Mouse (Mus musculus): ENCODE results near the gene Ckap4. TPM values are rescaled to one million over a fixed set of nuclear protein-coding genes. Genes with fewer than 3 reads are reported as not detected.
A peak's percentile ranks its signal among the peaks of the same experiment; 100 is the strongest.
"Not testable (repeated sequence)": the region's sequence is repeated elsewhere in the genome, so short reads cannot be mapped to it uniquely, and the experiment has no call there.

Ckap4 gene
- total RNA-seq, 2 experiments from 2014 or later = 25.3 to 26.8 TPM

DNA sequence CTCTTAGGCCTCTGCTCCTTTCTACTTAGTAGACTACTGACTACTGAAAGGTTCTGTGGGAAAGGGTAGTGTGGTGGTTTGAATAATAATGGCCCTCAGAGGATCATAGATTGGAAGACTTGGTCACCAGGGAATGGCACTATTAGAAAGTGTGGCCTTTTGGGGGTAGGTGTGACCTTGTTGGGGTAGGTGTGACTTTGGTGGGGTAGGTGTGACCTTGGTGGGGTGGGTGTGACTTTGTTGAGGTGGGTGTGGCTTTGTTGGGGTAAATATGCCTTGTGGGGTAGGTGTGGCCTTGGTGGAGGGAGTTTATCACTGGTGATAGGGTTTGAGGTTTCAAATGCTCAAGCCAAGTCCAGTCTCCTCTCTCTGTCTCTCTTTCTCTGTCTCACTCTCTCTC, 21.1 kb downstream of the Ckap4 start:
- no peak for DNase-seq (ENCODE audit: low spot score in 2 of 2)

DNA sequence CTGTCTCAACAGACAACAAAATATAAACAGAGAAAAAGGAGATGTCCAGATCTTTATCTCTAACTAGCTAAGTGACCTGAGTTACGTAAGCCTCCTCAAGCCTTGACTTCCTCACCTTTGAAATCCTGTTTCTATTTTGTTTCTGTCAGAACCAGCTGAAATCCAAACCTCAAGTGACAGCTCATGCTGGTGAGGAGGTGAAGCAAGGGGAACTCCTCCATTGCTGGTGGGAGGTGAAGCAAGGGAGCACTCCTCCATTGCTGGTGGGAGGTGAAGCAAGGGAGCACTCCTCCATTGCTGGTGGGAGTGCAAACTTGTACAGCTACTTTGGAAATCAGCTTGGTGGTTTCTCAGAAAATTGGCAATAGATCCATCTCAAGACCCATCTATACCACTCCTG, 25.3 kb downstream of the Ckap4 start:
- DNase-seq (ENCODE audit: low spot score in 2 of 2) = no peak

DNA sequence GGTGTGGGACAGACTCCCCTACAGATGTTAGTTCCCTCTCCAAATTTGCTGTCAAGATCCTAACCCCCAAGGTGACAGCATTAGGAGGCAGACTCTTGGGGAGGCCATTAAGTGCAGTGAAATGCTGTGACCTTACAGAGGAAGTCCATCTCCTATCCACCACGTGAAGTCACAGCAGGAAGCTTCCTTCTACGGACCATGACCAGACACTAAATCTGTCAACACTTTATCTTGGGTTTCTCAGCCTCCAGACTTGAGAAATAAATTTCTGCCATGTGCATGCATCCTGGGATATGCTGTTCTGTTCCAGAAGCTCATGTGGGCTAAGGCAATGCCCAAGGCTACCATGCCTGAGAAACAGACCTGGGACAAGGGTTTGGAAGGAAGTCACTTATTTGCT, 35.0 kb downstream of the Ckap4 start:
- DNase-seq (ENCODE audit: low spot score in 2 of 2) = no peak

DNA sequence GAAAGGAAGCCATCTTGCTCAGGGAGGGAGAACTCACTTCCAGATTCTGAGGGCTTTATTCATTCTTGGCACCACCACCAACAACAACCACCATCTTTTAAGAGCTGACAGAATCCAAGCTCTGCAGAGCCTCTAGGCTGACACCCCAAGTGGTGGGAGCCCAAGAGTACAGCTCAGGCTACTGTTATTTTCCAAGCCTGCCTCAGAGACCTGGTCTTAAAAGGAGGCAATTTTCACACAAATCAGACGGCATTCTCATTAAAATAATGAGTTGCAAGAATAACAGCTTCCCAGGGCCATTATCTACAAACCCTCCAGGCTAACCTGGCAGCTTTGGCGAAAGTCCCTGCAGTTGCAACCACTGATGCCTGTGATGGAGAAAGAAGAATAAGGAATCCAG, 37.1 kb downstream of the Ckap4 start:
- no peak for DNase-seq (ENCODE audit: low spot score in 2 of 2)

DNA sequence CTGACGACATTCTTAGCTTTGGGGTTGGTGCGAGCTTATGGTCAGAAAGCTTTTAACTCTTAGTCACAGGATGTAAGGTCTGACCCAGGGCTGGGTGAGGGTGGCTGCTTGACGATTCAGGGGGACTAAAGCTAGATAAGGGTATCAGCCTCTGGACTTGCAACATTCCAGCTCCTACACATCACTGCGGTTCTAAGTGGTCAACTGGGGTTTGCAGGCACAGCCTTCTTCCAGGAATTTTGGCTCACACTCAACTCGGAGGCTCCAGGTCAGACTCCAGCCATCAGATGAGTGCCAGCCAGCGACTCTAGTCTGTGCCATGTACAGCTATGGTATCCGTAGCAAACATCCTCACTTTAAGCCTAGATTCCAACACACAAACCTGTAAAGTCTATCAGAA, 39.4 kb downstream of the Ckap4 start:
- no peak for DNase-seq (ENCODE audit: low spot score in 2 of 2)

DNA sequence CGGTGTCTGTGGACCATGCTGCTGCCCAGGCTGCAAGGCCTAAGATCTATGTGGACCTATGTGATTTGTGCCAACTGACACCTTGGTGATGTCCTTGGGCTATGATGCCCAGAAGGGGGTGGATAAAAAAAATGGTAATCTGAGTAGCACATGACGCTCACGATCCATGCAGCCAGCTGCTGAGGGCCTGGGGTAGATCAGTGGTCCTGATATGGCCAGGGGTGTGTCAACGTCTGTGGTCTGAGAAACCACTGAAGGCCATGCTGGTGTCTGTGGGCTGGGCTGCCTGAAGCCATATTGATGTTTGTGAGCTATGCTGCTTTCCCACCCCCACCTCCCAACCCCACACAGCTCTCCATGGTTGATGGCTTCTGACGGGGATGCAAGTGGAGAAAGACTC, 43.7 kb downstream of the Ckap4 start:
- DNase-seq (ENCODE audit: low spot score in 2 of 2) = no peak

DNA sequence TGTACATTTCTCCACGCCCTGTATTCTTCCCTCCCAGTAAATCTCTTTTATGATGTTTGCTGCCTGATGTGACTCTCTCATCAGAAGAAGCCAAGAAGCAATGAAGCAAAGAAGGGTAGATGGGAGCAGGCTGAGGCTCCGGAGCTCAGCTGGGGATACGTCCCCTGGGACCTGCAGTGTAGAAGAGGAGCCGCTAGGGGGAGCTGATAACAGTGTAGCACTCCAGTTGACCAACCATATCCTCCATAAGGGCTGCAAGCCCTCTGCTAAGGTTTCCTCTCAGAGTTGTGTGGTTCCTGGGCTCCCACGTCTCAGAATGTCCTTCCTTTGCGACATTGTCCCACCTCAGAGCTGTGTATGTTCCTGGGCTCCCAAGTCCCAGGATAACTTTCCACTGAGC, 45.5 kb downstream of the Ckap4 start:
- peak; percentile 15 to 33 for DNase-seq (ENCODE audit: low spot score in 2 of 2)

DNA sequence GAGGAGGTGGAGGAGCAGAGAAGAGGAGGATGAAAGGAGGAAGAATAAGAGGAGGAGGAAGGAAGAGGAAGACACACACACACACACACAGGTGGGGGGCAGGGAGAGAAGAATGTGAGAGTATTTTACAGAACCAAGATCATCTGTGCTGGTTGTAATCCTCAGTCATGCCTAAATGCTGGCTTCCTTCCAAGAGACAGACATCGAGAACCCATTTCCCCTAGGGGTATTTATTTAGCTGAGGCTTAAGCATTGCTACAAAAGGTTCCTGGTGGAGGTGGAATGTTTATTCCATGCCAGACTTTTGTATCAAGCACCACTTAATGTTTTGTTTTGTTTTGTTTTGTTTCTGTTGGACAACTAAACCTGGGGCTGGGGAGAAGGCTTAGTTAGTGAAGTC, 49.2 kb downstream of the Ckap4 start:
- DNase-seq (ENCODE audit: low spot score in 2 of 2) = no peak

DNA sequence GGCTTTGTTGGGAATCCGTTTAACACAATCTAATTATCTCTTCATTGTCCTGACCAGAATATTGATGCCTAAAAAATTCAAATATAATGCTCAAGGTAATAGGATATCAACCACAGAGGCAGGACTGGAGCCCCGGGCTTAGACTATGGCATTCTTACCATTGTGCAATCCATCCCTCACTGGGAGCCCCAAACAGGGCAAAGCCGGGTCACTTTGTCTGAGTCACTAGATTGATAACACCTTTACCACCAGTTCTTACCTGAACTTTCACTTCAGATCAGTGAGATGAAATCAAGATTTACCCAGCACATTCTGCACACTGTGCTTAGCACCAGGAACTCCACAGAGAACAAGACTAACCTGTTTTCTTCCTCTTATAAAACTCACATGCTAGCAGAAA, 50.3 kb downstream of the Ckap4 start:
- DNase-seq (ENCODE audit: low spot score in 2 of 2) = no peak

DNA sequence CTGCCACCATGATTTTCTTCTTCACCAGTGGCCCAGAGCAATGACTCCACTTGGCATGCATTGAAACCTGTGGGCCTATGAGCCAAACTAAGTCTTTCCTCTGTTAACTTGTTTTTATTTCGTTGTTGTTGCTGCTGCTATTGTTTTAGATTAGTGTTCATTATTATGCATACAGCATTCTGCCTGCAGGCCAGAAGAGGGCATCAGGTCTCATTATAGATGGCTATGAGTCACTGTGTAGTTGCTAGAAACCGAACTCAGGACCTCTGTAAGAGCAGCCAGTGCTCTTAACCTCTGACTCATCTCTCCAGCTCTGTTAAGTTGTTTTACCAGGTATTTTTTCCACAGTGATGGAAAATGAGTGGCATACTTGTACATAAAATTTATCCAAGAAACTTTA, 50.8 kb downstream of the Ckap4 start:
- no peak for DNase-seq (ENCODE audit: low spot score in 2 of 2)

DNA sequence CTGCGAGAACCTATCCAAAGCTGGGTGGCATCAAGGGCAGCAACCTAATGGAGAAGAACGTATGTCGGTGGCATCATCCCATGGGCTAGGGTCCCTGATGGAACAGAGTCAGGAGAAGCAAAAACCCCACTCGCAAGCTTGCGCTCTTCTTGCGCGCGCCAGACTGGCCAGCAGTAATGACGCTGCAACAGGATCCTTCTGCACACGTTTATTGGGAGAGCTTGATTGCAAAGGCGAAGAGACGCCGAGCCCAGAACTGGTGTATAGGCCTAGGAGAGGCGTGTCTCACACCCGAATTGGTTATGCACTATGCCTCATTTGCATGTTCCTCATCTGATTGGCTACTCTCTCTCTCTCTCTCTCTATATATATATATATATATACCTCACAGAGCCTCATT, 51.4 kb downstream of the Ckap4 start:
- DNase-seq (ENCODE audit: low spot score in 2 of 2) = not testable (repeated sequence)

DNA sequence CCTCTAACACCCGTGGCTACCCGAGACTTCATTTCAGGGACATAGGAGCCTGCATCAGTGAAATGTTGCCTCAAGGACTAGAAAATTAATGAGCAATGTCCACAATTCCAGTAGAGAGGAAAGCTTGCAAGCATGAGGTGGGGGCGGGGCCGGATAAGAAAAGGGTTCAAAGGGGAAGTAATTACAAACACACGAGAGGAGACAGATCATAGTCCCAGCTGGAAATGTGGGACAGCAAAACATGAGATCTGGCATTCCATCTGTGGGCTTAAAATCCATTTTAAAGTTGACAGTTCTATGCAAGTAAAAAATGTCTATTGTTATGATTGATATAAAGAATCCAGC, 52.6 kb downstream of the Ckap4 start:
- peak; percentile 8 to 34 for DNase-seq (ENCODE audit: low spot score in 2 of 2)

DNA sequence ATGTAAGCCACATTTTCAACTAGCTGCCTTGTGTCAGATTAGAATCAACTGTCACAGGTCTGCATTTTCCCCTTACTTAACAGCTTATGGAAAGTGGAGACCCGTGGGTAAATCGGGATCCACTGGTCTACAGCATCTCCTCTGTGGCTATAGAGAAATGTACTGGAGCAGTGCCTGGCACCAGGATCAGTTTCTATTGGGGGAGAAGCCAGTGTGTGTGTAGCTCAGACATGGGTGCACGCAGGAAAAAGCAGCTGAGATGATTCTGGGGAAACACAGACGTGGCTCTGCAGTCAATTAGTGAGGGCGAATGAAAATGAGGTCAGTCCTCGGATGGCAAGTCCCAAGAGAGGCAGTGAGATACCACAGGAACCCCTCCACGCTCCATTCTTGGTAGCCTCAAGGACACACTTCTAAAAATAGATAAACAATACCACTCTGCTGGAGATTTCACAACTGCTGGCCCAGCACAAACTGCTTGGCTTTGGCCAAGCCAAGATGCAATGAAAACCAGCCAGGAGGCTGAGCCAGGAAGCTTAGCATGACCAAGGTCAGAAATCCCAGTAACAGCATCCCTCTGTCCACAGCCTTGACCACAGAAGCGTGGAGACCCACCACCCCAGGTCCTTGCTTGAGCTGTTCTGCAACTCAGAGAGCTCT, 53.1 kb downstream of the Ckap4 start:
- DNase-seq (ENCODE audit: low spot score in 2 of 2) = no peak

DNA sequence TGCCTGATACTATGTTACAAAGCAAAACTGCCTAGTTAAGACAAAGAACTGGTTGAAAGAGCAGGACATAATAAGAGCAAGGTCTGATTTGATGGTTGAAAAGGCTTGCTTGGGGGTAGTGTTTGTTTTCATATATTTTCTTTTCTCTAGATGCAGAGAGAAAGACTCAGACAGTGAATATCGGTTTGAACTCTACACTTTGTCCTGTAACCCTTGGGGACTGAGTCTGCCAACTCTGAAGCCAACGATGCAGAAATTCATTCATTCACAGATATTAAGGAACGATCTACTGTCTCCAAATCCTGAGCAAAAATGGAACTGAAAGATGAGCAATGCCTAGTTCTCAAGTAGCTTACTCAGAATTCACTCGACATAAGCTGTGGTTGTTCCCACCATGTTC, 53.7 kb downstream of the Ckap4 start:
- no peak for DNase-seq (ENCODE audit: low spot score in 2 of 2)

DNA sequence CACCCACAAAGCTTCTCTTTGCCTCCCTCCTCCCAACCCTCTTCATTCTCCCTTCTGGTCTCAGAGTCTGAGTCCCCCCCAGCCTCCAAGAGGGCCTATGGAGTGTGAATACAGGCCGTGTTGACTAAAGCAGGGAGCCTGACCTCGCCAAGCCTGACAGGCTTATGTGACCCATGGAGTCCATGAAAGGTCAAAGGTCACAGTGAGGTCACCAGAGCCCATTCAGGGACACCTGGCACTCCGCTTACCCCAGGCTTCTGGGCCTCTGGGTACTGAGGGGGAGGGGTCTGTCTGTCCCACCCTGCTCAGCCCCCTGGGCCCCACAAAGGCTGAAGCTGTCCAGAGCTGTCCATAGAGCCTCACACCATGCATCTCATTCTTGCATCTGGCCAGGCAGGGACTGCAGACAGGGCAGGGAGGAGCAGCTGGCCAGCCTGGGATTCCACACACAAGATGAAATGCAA, 56.2 kb downstream of the Ckap4 start:
- no peak for DNase-seq (ENCODE audit: low spot score in 2 of 2)

DNA sequence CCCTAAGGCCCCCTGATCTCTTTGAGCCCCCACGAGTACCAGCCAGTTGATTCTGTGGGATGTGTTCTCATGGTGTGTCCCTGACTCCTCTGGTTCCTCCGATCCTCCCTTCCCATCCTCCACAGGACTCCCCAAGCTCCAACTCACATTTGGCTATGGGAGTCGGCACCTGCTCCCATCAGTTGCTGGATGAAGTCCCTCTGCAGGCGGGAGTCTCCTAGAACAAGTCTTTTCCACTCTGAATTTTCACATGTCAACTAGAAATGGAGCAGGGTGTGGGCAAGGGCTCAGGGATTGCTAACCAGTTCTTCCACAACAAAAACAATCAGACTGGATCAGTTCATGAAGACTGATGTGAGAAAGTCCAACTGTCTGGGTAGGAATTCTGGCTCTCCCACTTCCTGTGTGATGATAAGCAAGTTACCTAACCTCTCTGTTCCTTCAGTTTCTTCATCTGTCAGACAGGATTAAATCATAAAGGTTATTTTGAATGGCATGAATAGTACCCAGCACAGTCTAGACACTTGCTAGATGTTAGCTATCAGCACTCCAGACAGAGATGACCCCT, 56.7 kb downstream of the Ckap4 start:
- no peak for DNase-seq (ENCODE audit: low spot score in 2 of 2)

Other genes starting within 250 kb of the Ckap4 start
- 10 to 100 TPM; 47.6 to 50.2 TPM for gene Nuak1, start 93.5 kb downstream of the Ckap4 start, total RNA-seq (2021)
- 10 to 100 TPM; 24.5 to 25.2 TPM for gene Tcp11l2, start 42.6 kb upstream of the Ckap4 start, total RNA-seq (2021)
- gene Polr3b, start 88.2 kb upstream of the Ckap4 start, total RNA-seq (2021) = 10 to 100 TPM; 12.9 to 14.5 TPM
- gene Rfx4, start 222.0 kb upstream of the Ckap4 start, total RNA-seq (2021) = 10 to 100 TPM; 13.1 to 15.4 TPM